Mouse (Mus musculus) erythroblast, embryonic 14.5 days (primary cell): ENCODE data around the gene Vrtn. TPM values are rescaled to one million over a fixed set of nuclear protein-coding genes. Genes with fewer than 3 reads are reported as not detected.

Experiments
- H3K27me3 ChIP-seq: 2 replicates; pipeline ENCODE4 v1.6.1; 2012; ENCODE audit warnings: inconsistent platforms; ENCODE audit not compliant: control insufficient read depth
- H3K36me3 ChIP-seq: 2 replicates; pipeline ENCODE4 v1.6.1; 2012; ENCODE audit warnings: mild to moderate bottlenecking, inconsistent platforms; ENCODE audit not compliant: control insufficient read depth
- H3K4me1 ChIP-seq: 2 replicates; pipeline ENCODE4 v1.6.1; 2012; ENCODE audit warnings: inconsistent platforms; ENCODE audit not compliant: control insufficient read depth
- H3K4me3 ChIP-seq: replicated peaks from 2 replicates; pipeline ENCODE3; 2012; ENCODE audit warnings: moderate library complexity, mild to moderate bottlenecking, inconsistent platforms
- H3K9me3 ChIP-seq: 2 replicates; pipeline ENCODE4 v1.6.1; 2012; ENCODE audit warnings: low read length, inconsistent platforms, mixed read lengths; ENCODE audit not compliant: control insufficient read depth
- GATA1 ChIP-seq: IDR thresholded peaks from 2 replicates; pipeline ENCODE4 v1.6.1; 2012; ENCODE audit warnings: low read length, inconsistent platforms, mixed read lengths
- TAL1 ChIP-seq: IDR thresholded peaks from 3 replicates; pipeline ENCODE4 v1.6.1; 2012; ENCODE audit warnings: low read length, inconsistent platforms, mixed read lengths
- polyA plus RNA-seq: library from polyadenylated mRNA; stranded (reverse); fragments of >175 nt; gene quantifications from 2 replicates; pipeline ENCODE4 v1.2.3, GENCODE M21; 2012

Vrtn gene
- polyA plus RNA-seq = not detected in 2 replicates

- Histone ChIP-seq H3K36me3 (no peaks in the 10 kb centered on the region), H3K4me3 (no peak within 1 kb of the TSS), H3K9me3 (no peaks in the 10 kb centered on the region), H3K27me3 (peaks cover 53% of the 10 kb centered on the region), H3K4me1 (no peaks in the 10 kb centered on the region)
- TF ChIP-seq GATA1 (no peak), TAL1 (no peak)
Observed at GRCm38 (mm10) chr12:84640654-84641053, at the start of gene Vrtn. TSS of gene Vrtn (plus strand) at chr12:84641019.

GRCm38 (mm10) chr12:84598324-84598723, 42.5 kb upstream of the Vrtn start:
- Histone ChIP-seq H3K36me3 (peaks cover 4% of the 10 kb centered on the region; the same call in 1 of the 2 replicates), H3K4me1 (no peaks in the 10 kb centered on the region), H3K9me3 (no peaks in the 10 kb centered on the region), H3K27me3 (peaks cover 26% of the 10 kb centered on the region), H3K4me3 (no peak overlapping the region)
- no peak for TF ChIP-seq GATA1
- TF ChIP-seq TAL1 = no peak

- H3K36me3 ChIP-seq = peaks cover 13% of the 10 kb centered on the region; the same call in 1 of the 2 replicates
- H3K4me3 ChIP-seq = no peak overlapping the region
- peaks cover 2% of the 10 kb centered on the region for H3K4me1 ChIP-seq
- no peaks in the 10 kb centered on the region for H3K9me3 ChIP-seq
- TF ChIP-seq GATA1 = no peak
- no peak for TF ChIP-seq TAL1
- H3K27me3 ChIP-seq = peaks cover 4% of the 10 kb centered on the region
Observed at GRCm38 (mm10) chr12:84604001-84604400, 36.8 kb upstream of the Vrtn start.

GRCm38 (mm10) chr12:84605860-84606259, 35.0 kb upstream of the Vrtn start:
- TF ChIP-seq TAL1 (no peak), GATA1 (no peak)
- no peaks in the 10 kb centered on the region for H3K9me3 ChIP-seq
- peaks cover 16% of the 10 kb centered on the region; the same call in 1 of the 2 replicates for H3K36me3 ChIP-seq
- H3K27me3 ChIP-seq = no peaks in the 10 kb centered on the region
- no peak overlapping the region for H3K4me3 ChIP-seq
- peaks cover 2% of the 10 kb centered on the region for H3K4me1 ChIP-seq

GRCm38 (mm10) chr12:84611718-84612117, 29.1 kb upstream of the Vrtn start:
- Histone ChIP-seq H3K27me3 (no peaks in the 10 kb centered on the region), H3K36me3 (peaks cover 11% of the 10 kb centered on the region; the same call in 1 of the 2 replicates), H3K9me3 (no peaks in the 10 kb centered on the region), H3K4me3 (no peak overlapping the region), H3K4me1 (peaks cover 2% of the 10 kb centered on the region)
- TF ChIP-seq TAL1 (no peak), GATA1 (no peak)

- TF ChIP-seq GATA1 = no peak
- TF ChIP-seq TAL1 = no peak
- Histone ChIP-seq H3K9me3 (no peaks in the 10 kb centered on the region), H3K4me3 (no peak overlapping the region), H3K27me3 (no peaks in the 10 kb centered on the region), H3K4me1 (peaks cover 7% of the 10 kb centered on the region), H3K36me3 (peaks cover 11% of the 10 kb centered on the region; the same call in 1 of the 2 replicates)
Observed at GRCm38 (mm10) chr12:84612518-84612917, 28.3 kb upstream of the Vrtn start.

GRCm38 (mm10) chr12:84614001-84614400, 26.8 kb upstream of the Vrtn start:
- H3K36me3 ChIP-seq = peaks cover 3% of the 10 kb centered on the region; the same call in 1 of the 2 replicates
- no peak for TF ChIP-seq GATA1
- no peak for TF ChIP-seq TAL1
- H3K9me3 ChIP-seq = no peaks in the 10 kb centered on the region
- peaks cover 11% of the 10 kb centered on the region for H3K4me1 ChIP-seq
- H3K4me3 ChIP-seq = no peak overlapping the region
- no peaks in the 10 kb centered on the region for H3K27me3 ChIP-seq

GRCm38 (mm10) chr12:84614524-84614923, 26.3 kb upstream of the Vrtn start:
- no peaks in the 10 kb centered on the region for H3K9me3 ChIP-seq
- no peaks in the 10 kb centered on the region for H3K27me3 ChIP-seq
- H3K36me3 ChIP-seq = no peaks in the 10 kb centered on the region; the same call in 1 of the 2 replicates
- no peak for TF ChIP-seq TAL1
- no peak for TF ChIP-seq GATA1
- no peak overlapping the region for H3K4me3 ChIP-seq
- H3K4me1 ChIP-seq = peaks cover 11% of the 10 kb centered on the region

GRCm38 (mm10) chr12:84616977-84617630, 23.7 kb upstream of the Vrtn start, which contains the start of gene Abcd4:
TSS of gene Abcd4 (minus strand) at chr12:84617413.
- peak within 1 kb of the TSS; percentile 77 for H3K4me3 ChIP-seq
- no peak for TF ChIP-seq TAL1
- no peak for TF ChIP-seq GATA1
- no peaks in the 10 kb centered on the region for H3K36me3 ChIP-seq
- 0 out of 2 replicates have a peak, but pooled peaks cover 2% of the 10 kb centered on the region for H3K27me3 ChIP-seq
- peaks cover 11% of the 10 kb centered on the region for H3K4me1 ChIP-seq
- no peaks in the 10 kb centered on the region for H3K9me3 ChIP-seq
